Mouse (Mus musculus) skeletal muscle tissue, adult 2 months (tissue): ENCODE data around the gene Ocln.

Source experiments
- DNase-seq: peaks from one replicate; pipeline ENCODE4 v3.0.0-alpha.2; 2012; ENCODE audit warnings: low read depth, low spot score

Gene Ocln

DNA sequence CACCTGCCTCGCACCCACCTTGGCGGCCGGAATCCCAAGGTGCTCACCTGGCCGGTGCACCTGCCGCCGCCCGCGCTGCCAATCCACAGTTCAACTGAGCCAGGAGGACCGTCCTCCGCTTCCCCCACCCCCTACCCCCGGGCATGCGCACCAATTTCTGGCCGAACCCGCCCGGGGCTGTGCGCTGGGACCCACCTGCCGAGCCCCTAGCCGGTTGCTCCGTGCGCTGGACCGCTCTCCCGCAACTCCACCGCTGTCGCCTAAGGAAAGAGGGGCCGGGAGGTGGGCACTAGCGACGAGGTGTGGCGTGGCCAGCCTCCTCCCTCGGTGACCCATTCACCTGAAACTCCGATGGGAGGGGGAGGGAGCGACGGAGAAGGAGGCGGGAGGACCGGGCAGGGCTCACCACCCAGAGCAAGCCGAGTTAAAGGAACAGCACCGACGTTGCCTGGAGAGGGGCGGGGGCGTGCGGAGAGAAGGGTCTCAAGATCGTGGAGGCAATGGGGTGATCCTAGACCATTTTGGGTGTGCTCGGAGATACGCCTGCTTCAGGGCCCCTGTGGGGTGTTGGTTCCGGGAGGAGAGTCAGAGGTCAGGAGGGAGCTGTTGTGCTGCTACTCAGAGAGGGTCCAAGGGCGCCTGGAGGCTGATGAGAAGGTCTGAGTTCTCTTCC lies at the start of gene Ocln:
Gene Ocln (minus strand): TSS at position 350 of the 673 bp plus-strand sequence.
- DNase-seq = no peak

DNA sequence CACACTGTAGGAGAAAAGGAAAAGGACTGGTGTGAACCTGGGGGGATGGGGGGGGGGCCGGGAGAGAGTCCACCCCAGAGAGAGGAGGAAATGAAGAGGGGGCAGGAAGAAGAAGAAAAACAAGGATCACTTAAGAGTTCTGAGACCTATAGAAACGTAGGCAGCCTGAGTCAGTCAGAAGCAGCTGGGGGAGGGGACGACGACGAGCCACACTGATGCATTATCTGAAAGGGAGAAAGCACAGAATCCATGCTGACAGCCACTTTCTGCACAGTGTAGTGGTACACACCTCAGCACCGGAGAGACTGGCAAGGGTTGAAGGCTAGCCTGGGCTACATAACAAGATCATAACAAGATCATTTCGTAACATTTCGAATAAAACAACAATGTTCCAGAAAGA lies 48.5 kb upstream of the Ocln start:
- DNase-seq = no peak

GRCm38 (mm10) chr13:100600317-100600716 lies 47.8 kb upstream of the Ocln start:
- DNase-seq = no peak

DNA sequence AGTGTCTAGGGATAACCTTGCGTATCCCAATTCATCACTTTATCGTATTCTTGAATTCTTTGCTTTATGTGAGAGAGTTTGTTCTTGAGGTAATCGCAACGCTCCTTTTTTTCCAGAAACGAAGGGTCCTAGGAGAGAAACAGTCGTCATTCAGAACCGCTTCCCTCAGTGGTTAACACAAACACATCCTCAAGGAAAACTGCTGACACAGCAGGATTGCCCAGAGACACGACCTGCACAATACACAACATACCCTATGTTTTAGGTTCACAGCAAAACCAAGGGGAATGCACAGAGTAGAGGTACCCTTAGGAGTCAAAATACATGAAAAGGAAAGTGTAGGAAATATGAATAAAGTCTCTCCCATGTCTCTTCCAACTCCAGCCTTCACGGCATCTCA lies 44.8 kb upstream of the Ocln start:
- DNase-seq = no peak

DNA sequence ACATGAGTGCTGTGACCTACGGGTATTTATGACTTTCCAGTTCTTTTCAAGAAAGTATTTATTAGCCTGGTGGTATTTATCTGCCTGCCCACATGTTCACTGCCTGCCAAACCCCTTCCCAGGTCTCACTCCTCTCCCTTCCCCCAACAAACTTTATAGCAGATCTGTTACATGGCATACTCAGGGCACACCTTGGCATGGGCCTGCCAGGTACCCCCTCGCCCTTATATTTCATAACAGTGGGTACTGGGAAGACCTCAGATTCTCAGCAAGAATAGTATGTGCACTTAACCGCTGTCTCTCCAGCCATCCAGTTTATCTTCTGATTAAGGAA lies 43.0 kb upstream of the Ocln start:
- DNase-seq = no peak

- DNase-seq = no peak
Measured at GRCm38 (mm10) chr13:100594838-100595551, 42.5 kb upstream of the Ocln start.

DNA sequence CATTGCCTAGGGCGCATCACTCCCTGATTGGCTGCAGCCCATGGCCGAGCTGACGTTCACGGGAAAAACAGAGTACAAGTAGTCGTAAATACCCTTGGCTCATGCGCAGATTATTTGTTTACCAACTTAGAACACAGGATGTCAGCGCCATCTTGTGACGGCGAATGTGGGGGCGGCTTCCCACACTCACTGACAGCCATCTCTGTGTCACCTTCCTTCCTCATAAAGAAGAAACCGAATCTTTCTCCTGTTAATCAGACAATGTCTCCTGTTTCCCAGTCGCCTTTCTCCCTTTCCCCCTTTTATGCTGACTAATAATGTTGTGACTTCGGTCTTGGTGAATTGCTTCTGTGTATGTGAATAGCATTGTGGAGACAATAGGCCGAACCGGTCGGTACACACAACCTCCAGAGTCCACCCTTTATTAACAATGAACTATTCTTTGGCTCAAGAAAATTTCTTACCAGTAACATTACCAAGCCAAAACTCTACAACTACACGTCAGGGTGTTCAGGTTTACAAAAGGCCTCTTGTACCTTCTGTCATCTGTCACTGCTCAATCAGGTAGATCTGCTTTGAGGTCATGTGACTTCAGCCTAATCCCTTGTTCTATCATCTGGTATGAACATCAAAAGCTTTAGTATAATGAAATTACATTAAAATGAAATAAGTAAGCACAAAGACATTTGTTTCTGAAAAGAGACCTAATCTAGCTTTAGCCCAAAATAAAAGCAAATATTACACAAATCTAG lies 41.7 kb upstream of the Ocln start:
- DNase-seq = peak; percentile 51

DNA sequence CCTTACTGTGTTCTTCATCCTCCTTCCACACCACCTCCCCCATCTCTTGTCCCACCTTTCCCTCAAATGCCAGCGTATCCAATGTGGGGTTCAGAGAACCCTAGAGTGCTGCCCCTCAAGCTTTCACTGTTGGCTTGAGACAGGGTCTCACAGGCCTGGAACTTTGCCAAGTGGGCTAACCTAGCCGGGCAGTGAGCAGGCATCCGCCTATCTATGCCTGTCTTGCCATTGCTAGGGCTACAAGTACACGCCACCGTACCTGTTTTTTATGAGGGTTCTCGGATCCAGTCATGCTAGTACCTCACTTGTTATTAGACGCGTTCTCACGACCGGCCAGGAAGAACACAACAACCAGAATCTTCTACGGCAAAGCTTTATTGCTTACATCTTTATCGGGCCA lies 36.1 kb upstream of the Ocln start:
- no peak for DNase-seq

- DNase-seq = no peak
Measured at GRCm38 (mm10) chr13:100582144-100582543, 29.6 kb upstream of the Ocln start.

- no peak for DNase-seq
Measured at GRCm38 (mm10) chr13:100581701-100582100, 29.2 kb upstream of the Ocln start.

DNA sequence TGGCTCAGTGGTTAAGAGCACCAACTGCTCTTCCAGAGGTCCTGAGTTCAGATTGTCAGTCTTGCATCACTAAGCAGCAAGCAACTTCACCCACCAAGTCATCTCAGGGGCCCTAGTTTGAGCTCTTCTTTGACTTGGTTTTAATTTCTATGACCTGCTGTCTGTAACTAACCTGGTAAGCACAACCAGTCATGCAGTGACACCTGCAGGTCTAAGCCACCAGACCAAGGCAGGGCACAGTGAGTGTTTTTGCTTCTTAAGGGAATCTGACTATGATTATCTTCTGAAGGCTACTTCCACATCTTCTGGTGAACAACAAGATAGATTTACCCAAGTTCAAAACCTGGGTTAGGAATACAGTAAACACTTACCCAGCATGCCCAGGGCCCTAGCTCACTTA lies 27.4 kb upstream of the Ocln start:
- DNase-seq = no peak

DNA sequence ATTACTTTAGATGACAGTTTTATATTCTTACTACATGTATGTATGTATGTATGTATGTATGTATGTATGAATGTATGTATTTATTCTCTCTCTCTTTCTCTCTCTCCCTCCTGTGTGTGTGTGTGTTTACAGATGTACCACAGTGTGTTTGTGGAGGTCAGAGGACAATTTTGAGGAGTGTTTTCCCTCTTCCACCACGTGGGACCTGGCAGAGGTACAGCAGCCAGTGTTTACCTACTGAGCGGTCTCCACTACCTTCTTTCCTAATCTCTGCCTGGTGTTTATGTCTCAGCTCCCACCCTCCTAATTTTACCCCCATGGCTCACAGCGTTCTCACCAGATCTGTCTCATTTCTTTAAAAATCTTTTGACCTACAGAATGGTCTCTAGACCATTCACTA lies 26.7 kb upstream of the Ocln start:
- DNase-seq = no peak

GRCm38 (mm10) chr13:100575950-100576349 lies 23.4 kb upstream of the Ocln start:
- DNase-seq = no peak

GRCm38 (mm10) chr13:100570713-100571112 lies 18.2 kb upstream of the Ocln start:
- no peak for DNase-seq

DNA sequence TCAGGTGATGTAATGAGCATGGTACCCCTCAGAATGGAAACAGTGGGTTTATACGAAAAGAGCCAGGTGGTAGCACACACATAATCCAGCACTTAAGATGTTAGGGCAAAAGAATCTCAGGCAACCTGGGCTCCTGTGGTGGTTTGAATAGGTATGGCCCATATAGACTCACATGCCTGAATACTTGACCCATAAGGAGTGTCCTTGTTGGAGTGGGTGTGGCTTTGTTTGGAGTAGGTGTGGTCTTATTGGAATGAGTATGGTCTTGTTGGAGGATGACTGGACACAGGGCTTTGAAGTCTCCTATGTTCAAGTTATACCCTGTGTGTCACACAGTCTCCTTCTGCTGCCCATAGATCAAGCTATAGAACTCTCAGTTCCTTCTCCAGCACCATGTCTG lies 15.8 kb upstream of the Ocln start:
- DNase-seq = no peak

DNA sequence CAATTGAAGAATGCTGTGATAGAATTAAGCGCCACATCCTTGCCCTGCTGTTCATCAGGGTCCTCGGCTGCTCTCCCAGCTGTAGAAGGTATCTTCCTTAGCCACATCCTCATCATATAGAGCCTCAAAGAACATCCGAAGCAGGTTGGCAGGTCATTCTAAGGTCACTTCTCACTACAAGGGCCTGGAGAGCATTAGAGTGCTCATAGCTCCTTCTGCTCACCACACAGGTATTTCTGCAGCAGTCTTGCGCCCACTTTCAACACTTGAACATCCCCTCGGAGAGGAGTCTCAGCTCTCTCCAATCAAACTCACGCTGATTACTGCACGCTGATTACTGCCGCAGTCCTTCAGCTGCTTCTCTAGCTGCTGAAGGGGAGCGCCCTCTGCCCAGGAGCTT lies 6.9 kb upstream of the Ocln start:
- no peak for DNase-seq

DNA sequence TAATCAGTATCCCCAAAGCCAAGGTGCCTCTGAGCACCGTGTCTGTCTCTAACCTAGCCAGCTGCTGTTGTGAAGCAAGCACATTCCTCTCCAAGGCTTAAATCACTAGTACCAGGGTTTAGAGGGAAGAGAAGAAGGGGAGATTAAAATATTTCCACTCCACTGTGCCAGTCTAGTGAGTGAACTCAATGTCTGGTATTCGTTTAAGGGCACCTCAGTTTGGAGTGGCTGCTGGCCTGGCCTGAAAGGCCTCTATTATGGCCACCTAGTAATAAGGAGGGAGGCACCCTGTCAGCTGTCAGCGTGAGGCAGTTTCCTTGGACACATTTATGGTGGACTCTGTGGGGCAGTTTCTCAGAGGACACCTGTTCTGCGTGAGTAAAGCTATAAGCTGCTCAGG lies 4.5 kb upstream of the Ocln start:
- no peak for DNase-seq

DNA sequence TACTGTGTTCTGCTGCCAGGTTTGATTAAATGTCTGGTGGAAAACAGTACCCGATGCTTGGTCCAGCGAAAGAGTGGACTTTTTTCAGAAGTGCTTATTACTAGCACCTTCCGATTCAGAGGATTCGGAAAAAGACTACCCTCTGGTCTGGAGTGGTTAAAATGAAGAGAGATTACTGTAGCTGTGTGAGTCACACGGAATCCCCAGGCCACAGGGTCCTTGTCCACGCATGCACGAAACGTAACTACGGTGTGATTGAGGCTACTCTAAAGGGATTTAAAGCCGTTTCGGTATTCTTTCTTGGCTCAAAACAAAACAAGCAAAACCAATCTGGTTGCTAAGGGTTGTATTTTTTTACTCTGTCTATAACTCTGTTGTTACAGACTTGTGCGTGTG lies 522 bp upstream of the Ocln start:
- no peak for DNase-seq

DNA sequence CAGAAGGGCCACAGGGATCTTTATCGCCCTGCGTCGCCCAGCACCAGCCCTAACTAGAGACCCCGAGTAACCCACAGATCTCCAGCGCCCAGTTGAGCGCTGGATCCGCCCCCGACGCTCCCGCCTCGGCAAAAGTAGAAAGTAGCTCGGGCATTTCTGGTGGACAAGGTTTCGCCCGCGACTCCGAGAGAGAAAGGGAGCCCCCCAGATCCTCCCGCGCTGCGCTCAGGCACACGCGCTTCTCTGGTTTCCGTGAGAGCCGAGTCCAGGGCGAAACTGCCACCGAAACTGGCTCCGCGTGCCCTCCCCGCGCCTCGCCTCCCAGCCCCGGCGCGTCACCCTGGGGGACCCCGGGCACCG lies 529 bp downstream of the Ocln start:
- DNase-seq = no peak

DNA sequence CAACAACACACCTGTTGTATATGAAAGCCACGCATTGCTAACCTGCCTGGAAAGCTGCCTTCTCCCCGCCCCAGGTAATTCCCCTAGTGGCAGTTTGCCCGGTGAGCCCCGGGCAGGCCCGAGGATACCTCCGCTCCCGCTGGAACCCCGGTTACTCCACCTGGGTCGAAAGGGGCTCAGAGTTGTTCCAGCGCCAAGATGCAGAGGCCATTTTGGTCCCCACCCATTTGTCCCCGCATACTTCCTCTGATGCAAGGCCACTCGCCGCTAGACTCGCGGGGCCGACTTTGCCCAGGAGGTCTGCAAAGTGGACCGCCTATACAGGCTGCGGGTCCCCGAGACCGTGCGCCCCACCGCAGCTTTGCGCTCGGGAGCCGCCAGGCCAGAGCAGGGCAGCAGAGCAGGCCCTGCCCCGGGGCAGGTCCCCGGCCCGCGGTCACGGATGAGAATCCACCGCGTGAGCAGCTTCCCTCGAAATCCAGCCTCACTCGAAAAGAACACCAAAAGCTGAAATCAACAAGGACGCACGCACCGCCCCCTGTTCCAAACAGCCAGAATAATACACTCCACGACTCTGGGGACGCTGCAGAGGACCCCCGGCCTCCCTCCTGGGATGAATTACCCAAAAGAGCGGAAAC lies 1.0 kb downstream of the Ocln start:
- DNase-seq = no peak

GRCm38 (mm10) chr13:100547269-100547668 lies 5.2 kb downstream of the Ocln start:
- DNase-seq = no peak

- DNase-seq = no peak
Measured at GRCm38 (mm10) chr13:100545510-100545909, 7.0 kb downstream of the Ocln start.
